Mouse (Mus musculus): ENCODE measurements around the gene Cmip. TPM values are rescaled to one million over a fixed set of nuclear protein-coding genes. Genes with fewer than 3 reads are reported as not detected.

Cmip gene
- total and polyA plus RNA-seq, 3 experiments = 17.0 to 71.8 TPM; not detected in 1

DNA sequence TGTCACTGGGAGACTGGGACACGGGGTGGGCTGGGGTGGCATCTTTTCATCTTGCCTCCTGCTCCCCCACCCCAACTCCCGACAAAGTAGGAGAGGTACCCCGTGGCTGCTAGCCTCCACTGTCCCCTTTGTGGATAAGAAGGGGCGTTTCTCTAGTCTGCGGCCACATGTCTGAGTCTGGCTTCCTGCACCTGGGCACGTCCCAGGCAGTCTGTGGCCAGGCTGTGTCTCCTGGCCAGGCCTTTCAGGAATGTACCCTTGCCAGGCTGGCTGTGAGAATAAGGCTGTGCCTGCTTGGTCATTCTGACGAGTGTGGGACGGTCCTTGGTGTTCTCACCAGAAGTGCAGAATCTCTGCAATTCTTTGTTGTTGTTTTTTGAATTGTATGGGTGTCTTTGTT lies 78.6 kb downstream of the Cmip start:
- DNase-seq (ENCODE audit: low read depth, low spot score) = no peak
- TF ChIP-seq BHLHE40 (IDR thresholded peaks at IDR 0.05; ENCODE audit: borderline replicate concordance, low read depth, low read length) (no peak), UBTF (IDR thresholded peaks at IDR 0.05; ENCODE audit: borderline replicate concordance, insufficient read depth, low read depth, low read length) (no peak), E2F4 (IDR thresholded peaks at IDR 0.05; ENCODE audit: borderline replicate concordance, low read depth, low read length) (no peak), TBP (IDR thresholded peaks at IDR 0.05; ENCODE audit: low read depth, low read length) (no peak), SMC3 (IDR thresholded peaks at IDR 0.05; ENCODE audit: low read depth, low read length) (no peak), CHD1 (IDR thresholded peaks at IDR 0.05; ENCODE audit: low read depth, low read length) (no peak), GATA1 (IDR thresholded peaks at IDR 0.05; ENCODE audit: low read depth, low read length) (no peak), NRF1 (IDR thresholded peaks at IDR 0.05; ENCODE audit: insufficient read depth, low read depth, low read length, poor library complexity, severe bottlenecking) (no peak)
- H3K27me3 ChIP-seq (ENCODE audit: control insufficient read depth in 1 of 2, insufficient read depth in 2 of 2, low read length in 2 of 2) = no peaks in the 10 kb centered on the region
- no peak overlapping the region for H3K9ac ChIP-seq (ENCODE audit: control insufficient read depth, low read depth, low read length, poor library complexity, severe bottlenecking)
- H3K79me2 ChIP-seq (ENCODE audit: control insufficient read depth, insufficient read depth, low read length, poor library complexity) = peaks cover 32% of the 10 kb centered on the region
- H3K27ac ChIP-seq (ENCODE audit: control insufficient read depth, low read depth, low read length) = no peak overlapping the region
- peaks cover 0 to 9% of the 10 kb centered on the region in 2 experiments; a peak in 3 of 4 replicates for H3K36me3 ChIP-seq (ENCODE audit: control insufficient read depth in 1 of 2, insufficient read depth in 2 of 2, low read length in 2 of 2)
- peaks cover 0 to 8% of the 10 kb centered on the region in 2 experiments; a peak in 2 of 4 replicates for H3K4me1 ChIP-seq (ENCODE audit: control insufficient read depth in 1 of 2, insufficient read depth in 2 of 2, low read length in 2 of 2)
- H3K9me3 ChIP-seq (replicated peaks; ENCODE audit: insufficient read depth, low read length) = no peaks in the 10 kb centered on the region
- H3K4me3 ChIP-seq (ENCODE audit: control insufficient read depth in 1 of 2, insufficient read depth in 1 of 2, low read depth in 2 of 2, low read length in 2 of 2) = no peak overlapping the region

DNA sequence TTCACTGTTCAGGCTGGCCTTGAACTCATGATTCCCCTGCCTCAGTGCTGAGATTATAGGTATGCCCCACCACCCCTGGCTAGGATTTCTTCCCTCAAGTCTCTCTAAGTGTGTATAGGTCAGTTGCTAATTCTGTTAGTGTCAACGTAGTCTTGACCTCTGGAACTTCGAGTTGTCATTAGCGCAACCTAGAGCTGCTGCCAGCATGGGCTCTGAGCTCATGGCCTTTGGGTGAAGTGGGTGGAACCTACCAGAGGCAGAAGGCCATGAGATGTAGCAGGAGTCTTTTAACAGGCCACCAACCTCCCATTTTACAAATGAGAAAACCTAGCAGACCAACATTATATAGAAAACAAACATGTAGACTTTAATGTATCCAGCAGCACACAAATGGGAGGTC lies 80.3 kb downstream of the Cmip start:
- Histone ChIP-seq H3K9me3 (replicated peaks; ENCODE audit: insufficient read depth, low read length) (no peaks in the 10 kb centered on the region), H3K9ac (ENCODE audit: control insufficient read depth, low read depth, low read length, poor library complexity, severe bottlenecking) (no peak overlapping the region), H3K4me1 (ENCODE audit: control insufficient read depth in 1 of 2, insufficient read depth in 2 of 2, low read length in 2 of 2) (peaks cover 0 to 14% of the 10 kb centered on the region in 2 experiments; a peak in 2 of 4 replicates), H3K36me3 (ENCODE audit: control insufficient read depth in 1 of 2, insufficient read depth in 2 of 2, low read length in 2 of 2) (peaks cover 0 to 14% of the 10 kb centered on the region in 2 experiments; a peak in 3 of 4 replicates), H3K79me2 (ENCODE audit: control insufficient read depth, insufficient read depth, low read length, poor library complexity) (peaks cover 36% of the 10 kb centered on the region), H3K27ac (ENCODE audit: control insufficient read depth, low read depth, low read length) (no peak overlapping the region), H3K27me3 (ENCODE audit: control insufficient read depth in 1 of 2, insufficient read depth in 2 of 2, low read length in 2 of 2) (no peaks in the 10 kb centered on the region), H3K4me3 (ENCODE audit: control insufficient read depth in 1 of 2, insufficient read depth in 1 of 2, low read depth in 2 of 2, low read length in 2 of 2) (no peak overlapping the region)
- no peak for DNase-seq (ENCODE audit: low read depth, low spot score)
- no peak for TF ChIP-seq ETS1 (IDR thresholded peaks at IDR 0.05; ENCODE audit: low read depth, low read length)
- no peak for TF ChIP-seq NELFE (IDR thresholded peaks at IDR 0.05; ENCODE audit: low read depth, low read length)
- no peak for TF ChIP-seq POLR2A (IDR thresholded peaks at IDR 0.05; ENCODE audit: control insufficient read depth in 1 of 2, insufficient read depth in 1 of 2, low read depth in 1 of 2, low read length in 2 of 2, poor library complexity in 1 of 2)
- TF ChIP-seq JUND (IDR thresholded peaks at IDR 0.05; ENCODE audit: low read depth, low read length) = no peak
- TF ChIP-seq TCF12 (IDR thresholded peaks at IDR 0.05; ENCODE audit: low read depth, low read length) = no peak
- TF ChIP-seq GABPA (IDR thresholded peaks at IDR 0.05; ENCODE audit: low read depth, low read length) = no peak

DNA sequence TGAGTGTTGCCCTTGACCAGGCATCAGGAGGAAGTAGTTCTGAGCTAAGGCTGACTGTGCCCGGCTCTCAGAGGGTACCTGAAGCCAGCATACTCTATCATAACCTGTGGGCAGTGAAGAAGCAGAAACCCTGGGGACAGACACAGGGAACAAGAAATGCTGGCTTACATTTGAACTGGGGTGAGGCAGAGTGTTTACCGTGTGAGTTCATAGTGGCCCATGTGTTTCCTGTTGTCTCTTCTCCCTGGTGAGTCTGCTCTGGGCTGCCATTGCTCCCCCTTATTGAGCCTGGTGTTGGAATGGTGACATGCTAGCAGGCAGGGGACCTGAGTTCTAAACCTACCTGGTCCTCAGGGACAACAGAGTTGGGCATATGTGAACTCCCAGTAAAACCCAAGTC lies 81.8 kb downstream of the Cmip start:
- H3K4me3 ChIP-seq (ENCODE audit: control insufficient read depth in 1 of 2, insufficient read depth in 1 of 2, low read depth in 2 of 2, low read length in 2 of 2) = no peak overlapping the region
- TF ChIP-seq POLR2A (IDR thresholded peaks at IDR 0.05; ENCODE audit: control insufficient read depth in 1 of 2, insufficient read depth in 1 of 2, low read depth in 1 of 2, low read length in 2 of 2, poor library complexity in 1 of 2) (no peak), ZNF384 (IDR thresholded peaks at IDR 0.05; ENCODE audit: low read depth, low read length) (no peak), MAZ (IDR thresholded peaks at IDR 0.05; ENCODE audit: low read depth, low read length) (no peak), EP300 (IDR thresholded peaks at IDR 0.05; ENCODE audit: low read depth in 1 of 2, low read length in 2 of 2) (no peak), JUND (IDR thresholded peaks at IDR 0.05; ENCODE audit: low read depth, low read length) (no peak), SIN3A (IDR thresholded peaks at IDR 0.05; ENCODE audit: low read length) (no peak), UBTF (IDR thresholded peaks at IDR 0.05; ENCODE audit: borderline replicate concordance, insufficient read depth, low read depth, low read length) (no peak), MYB (IDR thresholded peaks at IDR 0.05; ENCODE audit: low read depth, low read length) (no peak)
- H3K27me3 ChIP-seq (ENCODE audit: control insufficient read depth in 1 of 2, insufficient read depth in 2 of 2, low read length in 2 of 2) = no peaks in the 10 kb centered on the region
- H3K9me3 ChIP-seq (replicated peaks; ENCODE audit: insufficient read depth, low read length) = no peaks in the 10 kb centered on the region
- H3K36me3 ChIP-seq (ENCODE audit: control insufficient read depth in 1 of 2, insufficient read depth in 2 of 2, low read length in 2 of 2) = peaks cover 0 to 17% of the 10 kb centered on the region in 2 experiments; a peak in 3 of 4 replicates
- H3K79me2 ChIP-seq (ENCODE audit: control insufficient read depth, insufficient read depth, low read length, poor library complexity) = peaks cover 30% of the 10 kb centered on the region
- DNase-seq (ENCODE audit: low read depth, low spot score) = no peak
- H3K27ac ChIP-seq (ENCODE audit: control insufficient read depth, low read depth, low read length) = no peak overlapping the region
- no peak overlapping the region for H3K9ac ChIP-seq (ENCODE audit: control insufficient read depth, low read depth, low read length, poor library complexity, severe bottlenecking)
- peaks cover 0 to 19% of the 10 kb centered on the region in 2 experiments; a peak in 3 of 4 replicates for H3K4me1 ChIP-seq (ENCODE audit: control insufficient read depth in 1 of 2, insufficient read depth in 2 of 2, low read length in 2 of 2)

Data from MEL (cell line).